Mouse (Mus musculus) left cerebral cortex, adult 9 months (tissue): ENCODE results near the gene Calm2.

ENCODE experiments used
- DNase-seq, 2 experiments: peaks; one replicate each; pipeline ENCODE4 v3.0.0; 2022; ENCODE audit warnings: low spot score in 2 of 2

The Calm2 gene

GRCm38 (mm10) chr17:87403462-87403861 is 43.3 kb downstream of the Calm2 start:
- no peak for DNase-seq

GRCm38 (mm10) chr17:87402444-87402843 is 44.3 kb downstream of the Calm2 start:
- no peak for DNase-seq

- DNase-seq: no peak
Observed at GRCm38 (mm10) chr17:87397088-87397487, 49.6 kb downstream of the Calm2 start.

- peak in 1 of 2 experiments; percentile 63 for DNase-seq
Observed at GRCm38 (mm10) chr17:87391242-87391641, 55.5 kb downstream of the Calm2 start.

GRCm38 (mm10) chr17:87387068-87387467 is 59.7 kb downstream of the Calm2 start:
- DNase-seq: no peak

GRCm38 (mm10) chr17:87385835-87386234 is 60.9 kb downstream of the Calm2 start:
- no peak for DNase-seq
